Mouse (Mus musculus) cerebellum, postnatal 25 days (tissue): ENCODE results near the gene Olfr1150-ps1.

Experiments
- DNase-seq, 2 experiments: peaks; one replicate each; pipeline ENCODE4 v3.0.0; 2021; ENCODE audit warnings: mixed read lengths in 2 of 2

The Olfr1150-ps1 gene

GRCm38 (mm10) chr2:87843693-87844092, at the start of gene Olfr1150-ps1:
TSS of gene Olfr1150-ps1 (plus strand) at chr2:87843993.
- DNase-seq: no peak

GRCm38 (mm10) chr2:87800292-87800691, 43.5 kb upstream of the Olfr1150-ps1 start, which contains the start of gene Olfr1143:
TSS of gene Olfr1143 (plus strand) at chr2:87800592.
- no peak for DNase-seq

GRCm38 (mm10) chr2:87809522-87809921, 34.3 kb upstream of the Olfr1150-ps1 start, which contains the start of gene Olfr1145:
TSS of gene Olfr1145 (plus strand) at chr2:87809822.
- DNase-seq: no peak

- no peak for DNase-seq
These were observed 13.6 kb upstream of the Olfr1150-ps1 start, which contains the start of gene Olfr1148 for GRCm38 (mm10) chr2:87830233-87830632. TSS of gene Olfr1148 (plus strand) at chr2:87830533.

GRCm38 (mm10) chr2:87855562-87855961, 11.8 kb downstream of the Olfr1150-ps1 start, which contains the start of gene Olfr1151:
TSS of gene Olfr1151 (plus strand) at chr2:87855862.
- DNase-seq: no peak

- DNase-seq: no peak
These were observed 22.4 kb downstream of the Olfr1150-ps1 start, which contains the start of gene Olfr1152 for GRCm38 (mm10) chr2:87866192-87866591. TSS of gene Olfr1152 (plus strand) at chr2:87866492.

GRCm38 (mm10) chr2:87894662-87895061, 50.9 kb downstream of the Olfr1150-ps1 start, which contains the start of gene Olfr1153:
TSS of gene Olfr1153 (plus strand) at chr2:87894962.
- no peak for DNase-seq
